Mouse (Mus musculus) v-Abl transformed pro-B cells (cell line): ENCODE measurements around the gene Sh3bp2.
"Not testable (repeated sequence)": the region's sequence is repeated elsewhere in the genome, so short reads cannot be mapped to it uniquely, and the experiment has no call there.

ENCODE experiments used
- in situ Hi-C, 2 experiments: fragments of 400-800 bp; cut with MboI; formaldehyde crosslinking; loops; one replicate each; pipeline ENCODE4 v1.15.1; 2025; ENCODE audit not compliant: unreplicated experiment in 2 of 2

The Sh3bp2 gene

DNA sequence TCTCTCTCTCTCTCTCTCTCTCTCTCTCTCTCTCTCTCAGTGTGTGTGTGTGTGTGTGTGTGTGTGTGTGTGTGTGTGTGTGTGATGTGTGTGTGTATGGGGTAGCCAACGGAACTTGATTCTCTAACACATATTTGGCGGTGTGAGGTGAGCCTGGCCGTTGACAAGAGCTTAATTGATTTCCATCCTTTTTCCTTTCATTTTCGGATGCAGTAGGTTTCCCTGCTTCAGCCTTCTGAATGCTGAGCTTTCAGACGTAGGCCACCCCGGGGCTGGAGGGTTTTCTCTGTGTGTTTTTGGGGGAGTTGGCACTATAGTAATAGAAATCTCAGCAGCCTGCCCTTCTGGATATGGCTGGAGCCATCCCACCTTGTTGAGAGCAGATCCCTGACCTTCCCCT, 24.6 kb downstream of the Sh3bp2 start:
- in situ Hi-C loops, result no loop called here

DNA sequence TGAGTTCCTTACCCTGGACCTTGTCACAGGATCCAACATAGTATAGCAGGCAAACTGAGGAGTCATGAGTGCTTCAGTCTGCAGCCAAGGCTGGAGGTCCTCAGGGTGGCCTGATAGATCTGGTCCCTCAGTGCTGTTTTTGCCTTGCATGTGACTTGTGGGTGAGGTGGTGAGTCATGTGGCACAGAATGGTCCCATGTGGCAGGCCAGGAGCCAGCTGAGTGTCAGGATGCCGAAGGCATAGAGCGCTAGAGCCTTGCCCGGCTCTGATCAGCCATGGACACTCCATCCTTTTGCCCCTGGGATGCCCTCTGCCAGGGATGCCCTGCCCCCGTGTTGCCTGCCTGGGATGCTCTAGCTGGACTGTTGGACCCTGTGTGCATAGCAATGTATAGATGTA, 26.2 kb downstream of the Sh3bp2 start:
- in situ Hi-C loops, result no loop called here

DNA sequence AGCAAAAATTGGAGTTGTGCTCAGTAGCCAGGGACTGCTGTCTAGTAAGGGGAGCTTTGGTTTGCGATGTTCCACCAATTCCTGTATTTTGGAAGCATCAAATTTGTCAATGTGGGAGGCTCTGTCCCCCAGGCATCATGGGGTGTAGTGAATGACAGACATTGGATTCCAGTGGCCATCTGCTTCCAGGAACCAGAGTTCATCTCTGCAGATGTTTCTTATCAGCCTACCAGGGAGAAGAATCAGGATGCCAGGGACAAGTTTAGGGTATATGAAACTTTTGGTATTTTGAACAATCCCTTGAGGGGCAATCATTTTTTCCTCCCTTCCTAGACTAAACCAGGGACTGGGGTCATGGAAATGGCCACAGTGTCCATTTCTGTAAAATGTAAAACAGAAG, 38.2 kb downstream of the Sh3bp2 start:
- in situ Hi-C loops, result no loop called here

DNA sequence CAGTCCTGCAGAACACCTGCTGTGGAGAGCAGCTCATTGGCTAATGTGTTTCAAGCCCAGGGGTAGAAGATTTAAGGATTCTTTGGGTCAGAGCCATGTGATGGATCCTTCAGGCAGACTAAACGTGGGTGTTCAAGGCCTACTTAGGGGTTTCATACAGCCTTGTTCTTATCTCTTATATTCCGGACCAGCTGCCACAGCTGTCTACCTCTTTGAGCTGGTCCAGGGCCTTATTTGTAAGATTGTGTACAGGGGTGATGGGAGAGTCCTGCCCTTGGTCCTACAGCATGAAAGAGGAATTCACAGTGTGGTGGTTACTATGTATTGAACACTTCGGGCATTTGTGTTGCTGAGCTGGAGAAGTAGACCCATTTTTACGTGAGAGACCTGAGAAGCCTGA, 38.7 kb downstream of the Sh3bp2 start:
- in situ Hi-C loops, result no loop called here

DNA sequence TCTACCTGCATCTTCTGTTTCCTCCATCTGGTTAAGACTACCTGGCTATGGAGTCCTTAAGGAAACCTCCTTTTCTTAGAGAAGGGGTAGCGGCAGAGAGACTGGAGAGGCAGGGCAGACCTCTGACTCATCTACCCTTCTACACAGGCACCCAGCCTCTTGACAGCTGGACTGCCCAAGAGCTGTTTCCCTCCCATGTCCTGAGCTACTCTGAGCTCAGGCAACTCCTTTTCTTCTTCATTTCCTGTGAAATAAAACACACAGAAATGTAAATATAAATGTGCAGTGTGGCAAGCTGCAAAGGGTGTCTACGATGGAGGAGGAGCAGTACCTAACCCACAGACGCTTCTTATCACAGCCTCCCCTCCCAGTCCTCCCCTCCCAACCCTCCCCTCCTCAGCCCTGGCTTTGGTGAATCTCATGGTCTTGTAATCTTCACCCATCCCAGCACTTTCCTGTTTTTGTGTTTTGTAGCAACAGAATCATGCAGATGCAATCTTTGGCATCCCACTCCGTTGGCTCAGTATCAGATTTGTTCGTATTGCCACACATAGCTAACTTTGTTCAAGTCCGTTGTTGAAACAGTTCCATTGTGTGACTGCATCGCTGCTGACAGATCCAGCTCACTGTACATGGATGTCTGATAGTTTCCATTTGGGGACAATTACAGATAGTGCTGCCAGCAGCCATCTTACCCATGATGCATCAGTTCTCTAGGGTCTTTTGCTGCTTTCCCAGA, 40.1 kb downstream of the Sh3bp2 start:
- in situ Hi-C loops, result no loop called here

DNA sequence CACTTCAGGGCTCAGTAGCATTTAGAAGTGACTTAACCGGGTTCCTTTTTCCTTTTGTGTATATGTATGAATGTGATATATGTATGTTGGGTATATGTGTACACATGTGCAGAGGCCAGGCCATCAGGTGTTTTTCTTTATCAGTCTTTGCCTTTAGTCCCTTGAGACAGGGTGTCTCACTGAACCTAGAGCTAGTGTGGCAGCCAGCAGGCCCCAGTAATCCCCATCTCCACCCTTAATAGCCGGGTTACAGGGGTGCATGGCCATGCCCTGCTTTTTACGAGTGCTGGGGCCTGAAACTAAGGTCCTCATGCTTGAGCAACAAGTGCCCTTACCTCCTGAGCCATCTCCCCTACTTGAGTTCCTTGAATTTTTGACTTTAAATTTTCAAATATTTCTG, 45.9 kb downstream of the Sh3bp2 start:
- in situ Hi-C loops, result no loop called here

DNA sequence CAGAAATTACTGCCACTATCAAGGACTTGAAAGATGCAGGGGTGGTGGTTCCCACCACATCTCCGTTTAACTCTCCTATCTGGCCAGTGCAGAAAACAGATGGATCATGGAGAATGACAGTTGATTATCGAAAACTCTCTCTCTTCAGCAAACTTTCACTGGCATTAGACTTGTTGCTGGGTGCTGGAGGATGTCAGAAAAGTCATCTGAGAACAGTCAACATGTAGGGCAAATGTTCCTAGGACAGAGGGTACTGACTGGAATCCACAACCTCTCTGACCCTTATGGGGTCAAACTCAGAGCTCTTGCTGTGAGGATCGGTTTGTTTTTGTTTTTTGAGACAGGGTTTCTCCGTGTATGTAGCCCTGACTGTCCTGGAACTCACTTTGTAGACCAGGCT, 46.9 kb downstream of the Sh3bp2 start:
- in situ Hi-C loops, result not testable (repeated sequence)

DNA sequence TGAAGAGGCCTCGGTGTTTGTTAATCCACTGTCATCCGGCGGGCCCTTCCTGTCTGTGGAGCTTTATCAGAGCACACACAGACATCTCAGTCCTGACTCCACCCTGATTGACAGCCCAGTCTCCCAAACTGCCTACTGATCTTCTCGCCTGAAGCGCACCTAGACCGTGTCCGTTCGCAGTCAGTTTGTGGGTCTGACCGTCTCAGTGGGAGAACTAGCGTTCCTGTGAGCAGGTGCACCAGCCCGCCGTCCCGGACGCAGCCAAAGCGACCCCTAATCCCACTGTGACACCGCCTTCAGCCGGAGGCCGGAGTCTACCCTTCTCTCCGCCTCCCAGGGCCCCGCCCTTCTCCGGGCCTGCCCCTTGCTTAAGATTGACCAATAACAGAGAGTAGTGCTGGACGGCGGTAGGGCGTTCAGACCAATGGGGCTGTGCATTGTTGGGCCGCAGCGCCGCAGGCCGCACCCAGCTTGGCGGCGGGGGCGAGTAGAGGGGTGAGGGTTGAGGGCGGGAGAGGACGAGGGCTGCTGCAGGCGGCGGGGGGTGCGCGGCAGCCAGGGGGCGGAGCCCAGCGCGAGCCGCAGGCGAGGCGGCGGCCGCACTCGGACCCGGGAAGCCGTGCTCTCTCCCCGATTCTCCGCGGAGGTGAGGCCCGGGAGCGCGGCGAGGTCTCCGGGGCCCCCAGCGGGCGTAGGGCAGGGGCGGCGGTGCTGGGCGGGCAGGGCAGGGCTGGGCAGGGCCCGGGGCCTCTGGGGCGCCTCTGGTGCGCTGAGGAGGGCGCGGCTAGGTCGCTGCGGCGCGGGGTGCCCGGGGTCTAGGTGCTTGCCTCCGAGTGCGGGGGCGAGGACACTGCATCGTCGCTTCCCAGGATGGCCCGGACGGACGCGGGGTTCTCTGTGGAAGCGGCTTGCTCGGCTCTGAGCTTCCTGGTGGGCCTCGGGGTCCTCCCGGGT, 47.9 kb downstream of the Sh3bp2 start, which contains the start of gene Add1:
TSS of gene Add1 (plus strand) at position 397 of the 954 bp plus-strand sequence.
- in situ Hi-C loops, result no loop called here

DNA sequence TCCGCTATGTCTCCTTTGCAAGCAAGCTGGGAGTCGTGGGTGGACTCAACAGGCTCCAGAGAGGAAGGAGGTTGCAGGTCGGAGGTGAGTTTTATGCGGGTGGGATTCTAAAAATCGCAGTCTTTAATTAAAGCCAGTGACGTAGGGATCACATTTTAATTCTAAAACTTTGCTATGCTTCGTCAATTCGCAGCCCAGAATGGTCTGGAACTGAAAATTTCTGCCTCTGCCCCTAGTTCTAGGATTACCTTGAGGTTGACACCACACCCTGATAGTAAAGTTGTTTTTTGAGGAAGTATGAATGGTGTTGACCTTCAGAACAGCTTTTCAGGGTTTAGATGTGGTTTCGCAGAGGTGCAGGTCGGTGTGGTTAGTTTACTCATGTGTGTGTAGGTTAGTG, 49.1 kb downstream of the Sh3bp2 start:
- in situ Hi-C loops, result no loop called here

DNA sequence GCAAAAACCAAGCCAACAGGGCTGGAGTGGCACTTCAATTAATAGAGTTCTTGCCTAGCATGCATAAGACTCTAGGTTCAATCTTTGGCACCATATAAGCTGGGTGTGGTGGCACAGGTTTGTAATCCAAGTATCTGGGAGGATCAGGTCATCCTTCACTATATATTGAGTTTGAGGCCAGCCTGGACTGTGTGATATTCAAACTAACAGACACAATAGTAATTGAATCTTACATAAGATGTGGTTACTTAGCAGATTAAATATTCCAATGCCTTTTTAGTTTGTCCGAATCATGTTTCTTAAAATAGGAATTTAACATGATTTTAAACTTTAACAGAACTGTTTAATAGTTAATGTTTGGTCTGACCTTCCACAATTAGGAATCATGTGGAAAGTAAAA, 50.6 kb downstream of the Sh3bp2 start:
- in situ Hi-C loops, result no loop called here

DNA sequence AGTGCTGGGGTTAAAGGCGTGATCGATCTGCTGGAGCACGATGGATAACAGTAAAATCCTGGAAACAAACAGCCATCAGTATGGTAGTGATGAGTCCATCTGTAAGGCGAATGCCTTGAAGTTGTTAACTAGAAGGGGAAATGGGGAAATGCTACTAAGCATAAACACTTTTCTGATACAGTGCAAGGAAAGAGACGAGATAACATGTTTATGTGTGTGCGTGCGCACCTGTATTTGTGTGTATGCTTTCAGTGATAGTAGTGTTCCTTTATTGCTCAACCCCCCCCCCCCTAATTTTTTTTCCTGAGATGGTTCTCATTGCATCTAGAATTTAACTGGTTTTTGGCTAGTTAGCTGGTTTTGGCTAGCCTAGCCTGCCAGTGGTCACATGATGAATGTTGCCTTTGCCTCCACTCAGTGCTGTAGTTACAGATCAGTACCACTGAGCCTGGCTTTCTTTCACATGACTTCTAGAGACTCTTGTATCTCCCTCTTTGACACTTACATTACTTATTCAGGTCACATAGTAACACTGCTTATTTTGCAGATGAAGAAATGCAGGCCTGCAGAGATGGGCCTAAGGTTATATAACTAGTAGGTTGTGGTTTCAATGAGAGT, 52.5 kb downstream of the Sh3bp2 start:
- in situ Hi-C loops, result no loop called here

DNA sequence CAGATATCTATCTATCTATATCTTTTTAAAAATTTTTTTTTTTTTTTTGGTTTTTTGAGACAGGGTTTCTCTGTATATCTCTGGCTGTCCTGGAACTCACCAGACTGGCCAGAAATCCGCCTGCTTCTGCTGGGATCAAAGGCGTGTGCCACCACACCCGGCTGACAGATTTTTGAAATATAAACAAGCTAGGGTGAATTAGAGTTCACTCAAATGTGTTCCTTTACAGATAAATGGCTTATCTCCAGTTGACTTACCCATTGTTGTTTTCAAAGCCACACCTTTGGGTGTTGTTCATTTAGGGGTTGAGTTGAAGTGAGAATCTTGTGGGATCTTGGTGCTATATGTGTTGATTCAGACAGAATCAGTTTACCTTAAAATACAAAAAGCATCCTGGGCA, 53.7 kb downstream of the Sh3bp2 start:
- in situ Hi-C loops, result no loop called here

DNA sequence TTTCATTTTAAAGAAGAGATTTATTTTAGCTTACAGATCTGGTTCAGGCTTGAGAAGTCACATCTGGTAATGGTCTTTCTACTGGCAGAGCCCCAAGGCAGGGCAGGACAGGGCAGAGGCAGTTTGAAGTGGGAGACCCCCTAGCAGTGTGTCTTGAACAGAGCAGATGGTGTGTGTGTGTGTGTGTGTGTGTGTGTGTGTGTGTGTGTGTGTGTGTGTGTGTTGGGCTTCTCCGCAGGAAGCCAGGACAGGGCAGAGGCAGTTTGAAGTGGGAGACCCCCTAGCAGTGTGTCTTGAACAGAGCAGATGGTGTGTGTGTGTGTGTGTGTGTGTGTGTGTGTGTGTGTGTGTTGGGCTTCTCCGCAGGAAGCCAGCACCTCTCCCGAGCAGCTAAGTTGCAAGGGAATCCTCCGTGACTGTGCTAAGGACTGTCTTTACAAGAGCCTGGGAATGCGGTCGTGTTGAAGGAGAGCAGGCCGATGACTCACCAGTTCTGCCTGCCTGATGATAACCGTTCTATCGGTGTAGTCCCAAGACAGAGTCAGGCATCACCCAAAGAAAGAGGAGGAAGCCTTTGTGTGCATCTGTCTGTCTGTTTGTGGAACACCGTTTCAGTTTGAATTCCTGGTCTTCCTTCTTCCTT, 56.2 kb downstream of the Sh3bp2 start:
- in situ Hi-C loops, result not testable (repeated sequence)

DNA sequence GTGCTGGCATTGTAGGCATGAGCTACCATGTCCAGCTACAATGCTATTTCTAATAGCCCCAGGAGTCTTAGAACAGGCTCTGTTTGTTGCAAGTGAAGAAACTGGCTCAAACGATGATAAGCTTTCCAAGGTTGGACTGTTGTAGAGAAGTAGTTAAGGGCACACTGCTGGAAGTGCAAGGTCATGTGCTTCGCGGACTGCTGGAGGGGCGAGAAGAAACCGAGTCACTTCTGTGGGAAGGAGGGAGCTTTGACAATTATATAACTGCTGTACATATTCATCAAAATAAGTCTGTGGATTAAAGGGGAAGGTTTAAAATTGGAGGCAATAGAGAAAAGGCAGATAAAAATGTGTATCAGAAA, 56.7 kb downstream of the Sh3bp2 start:
- in situ Hi-C loops, result no loop called here

DNA sequence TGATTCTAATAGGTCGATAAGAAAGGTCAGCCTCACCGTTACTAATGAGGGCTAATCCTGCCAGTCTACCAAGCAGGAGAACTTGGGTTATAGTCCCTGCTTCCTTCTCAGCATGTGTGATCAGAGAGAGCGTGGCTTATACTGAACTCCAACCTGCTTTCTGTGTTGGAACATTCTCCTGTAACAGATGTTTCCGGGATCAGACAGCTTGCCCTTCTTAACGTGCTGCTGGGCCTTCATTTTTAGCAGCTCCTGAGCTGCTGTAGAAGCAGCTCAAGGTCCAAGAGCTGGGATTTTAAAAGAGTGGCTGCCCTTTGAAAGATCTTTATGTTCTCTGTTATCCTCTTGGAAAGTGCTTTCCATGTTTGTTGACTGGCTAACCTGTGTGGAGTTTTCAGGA, 59.6 kb downstream of the Sh3bp2 start:
- in situ Hi-C loops, result no loop called here

DNA sequence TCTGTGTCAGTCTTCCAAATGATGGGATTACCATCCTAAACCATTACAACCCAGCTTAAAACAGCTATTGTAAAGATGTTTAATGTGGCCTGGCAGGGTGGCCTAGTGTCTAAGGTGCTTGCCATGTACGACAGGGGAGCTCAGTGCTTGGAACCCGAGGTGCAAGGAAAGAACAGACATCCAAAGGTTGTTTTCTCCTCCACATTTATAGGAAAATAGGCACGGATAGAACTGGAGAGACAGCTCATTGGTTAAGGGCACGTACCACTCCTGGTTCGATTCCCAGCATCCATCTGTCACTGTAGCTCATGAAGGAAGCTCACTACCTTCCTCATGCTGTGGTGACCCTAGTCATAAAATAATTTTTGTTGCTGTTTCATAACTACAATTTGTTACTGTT, 62.2 kb downstream of the Sh3bp2 start:
- in situ Hi-C loops, result no loop called here

DNA sequence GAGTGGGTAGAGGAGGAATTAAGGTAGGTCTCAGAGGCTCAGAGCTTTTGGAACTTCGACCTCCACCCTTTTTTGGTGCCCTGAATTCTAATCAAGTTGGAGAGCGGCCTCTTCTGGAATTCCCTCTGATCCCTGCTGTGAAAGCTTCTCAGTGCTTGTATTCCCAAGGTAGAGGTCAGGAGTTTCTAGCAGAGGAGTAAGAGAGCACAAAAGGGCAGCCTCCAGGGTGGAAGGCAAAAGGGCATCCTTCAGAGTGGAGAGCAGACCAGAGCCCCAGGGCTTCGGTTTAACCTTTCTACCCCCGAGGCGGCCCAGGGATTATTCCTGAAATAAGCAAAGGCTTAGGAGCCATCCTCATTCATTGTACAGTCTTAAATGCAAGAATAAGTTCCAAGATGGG, 64.4 kb downstream of the Sh3bp2 start:
- in situ Hi-C loops, result no loop called here

DNA sequence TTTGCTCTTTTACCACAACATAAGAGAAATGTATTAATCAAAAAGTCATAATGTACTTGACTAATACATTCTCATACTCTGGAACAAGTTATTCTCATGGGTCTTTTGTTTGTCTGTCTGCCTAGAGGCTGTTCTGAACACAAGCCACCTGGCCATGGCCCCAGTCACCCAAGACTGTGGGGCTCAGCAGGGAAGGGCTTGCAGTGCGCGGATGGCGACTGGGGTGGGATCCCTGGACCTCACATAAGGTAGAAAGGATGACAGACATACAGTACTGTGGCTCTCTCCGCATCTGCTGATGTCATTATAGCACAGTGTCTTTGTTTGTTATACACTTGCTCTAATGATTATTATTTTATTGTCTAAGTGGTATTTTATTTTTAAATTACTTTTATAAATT, 65.1 kb downstream of the Sh3bp2 start:
- in situ Hi-C loops, result no loop called here

DNA sequence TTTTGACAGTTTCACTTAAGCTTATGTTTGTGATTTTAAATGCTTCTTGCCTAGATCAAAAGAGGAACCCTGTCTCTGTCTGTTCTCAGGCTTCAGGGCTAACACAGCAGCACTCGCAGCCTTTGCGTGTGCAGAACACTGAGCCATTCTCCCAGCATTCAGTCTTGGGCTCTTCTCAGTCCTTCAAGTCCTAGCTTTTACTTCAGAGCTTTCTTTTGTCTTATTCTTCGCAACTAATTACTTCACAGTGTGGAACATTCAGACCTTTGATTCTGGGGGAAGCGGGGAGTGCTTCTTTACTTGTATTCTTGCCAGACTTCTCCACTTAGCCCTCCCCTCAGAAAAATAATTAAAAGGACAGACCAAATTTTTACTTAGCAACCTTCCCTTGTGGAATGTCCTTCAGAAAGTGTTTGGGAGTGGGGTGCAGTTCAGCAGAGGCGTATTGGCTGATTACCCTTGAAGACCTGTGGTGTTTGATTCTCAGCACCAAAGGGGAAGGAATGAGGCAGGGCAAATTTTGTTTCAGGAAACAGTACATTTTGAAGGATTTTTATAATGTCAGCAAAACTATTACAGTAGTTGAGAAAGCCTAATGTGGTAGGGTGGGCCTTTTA, 65.9 kb downstream of the Sh3bp2 start:
- in situ Hi-C loops, result no loop called here

DNA sequence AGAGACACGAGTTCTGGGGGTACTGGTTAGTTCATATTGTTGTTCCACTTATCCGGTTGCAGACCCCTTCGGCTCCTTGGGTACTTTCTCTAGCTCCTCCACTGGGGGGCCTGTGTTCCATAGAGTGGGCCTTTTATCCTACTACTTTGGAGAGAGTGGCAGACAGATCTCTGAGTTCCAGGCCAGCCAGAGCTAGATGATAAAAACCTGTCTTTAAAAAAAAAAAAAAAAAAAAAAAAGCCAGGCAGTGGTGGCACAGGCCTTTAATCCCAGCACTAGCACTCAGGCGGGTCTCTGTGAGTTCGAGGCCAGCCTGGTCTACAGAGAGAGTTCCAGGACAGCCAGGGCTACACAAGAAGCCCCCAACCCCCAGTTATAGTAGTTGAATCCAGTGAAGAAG, 66.6 kb downstream of the Sh3bp2 start:
- in situ Hi-C loops, result not testable (repeated sequence)

DNA sequence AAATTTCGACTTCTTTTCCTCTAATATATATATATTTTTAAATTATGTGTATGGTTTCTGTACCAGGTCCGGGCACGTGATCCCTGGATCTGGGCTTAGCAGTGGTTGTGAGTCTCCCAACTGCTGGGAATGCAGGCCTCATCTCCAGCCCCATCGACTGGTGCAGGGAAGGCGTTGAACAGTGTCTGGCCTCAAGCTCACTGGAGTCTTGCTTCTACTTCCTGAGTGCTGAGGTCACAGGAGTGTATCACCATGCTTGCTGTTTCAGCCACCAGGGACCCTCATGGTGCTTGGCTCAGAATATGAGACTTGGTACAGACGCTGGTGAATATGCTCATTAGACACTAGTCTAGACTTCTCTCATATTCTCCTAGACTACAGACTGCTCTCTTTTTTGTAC, 67.0 kb downstream of the Sh3bp2 start:
- in situ Hi-C loops, result no loop called here
